Mouse (Mus musculus) heart, adult 2 months (tissue): ENCODE data around the gene Bach2. TPM values are rescaled to one million over a fixed set of nuclear protein-coding genes. Genes with fewer than 3 reads are reported as not detected.

Experiments used
- DNase-seq, 2 experiments: peaks; one replicate each; pipeline ENCODE4 v3.0.0; 2021
- H3K27ac ChIP-seq: fragments of 200-600 bp; 2 replicates; pipeline ENCODE4 v1.8.1; 2022
- H3K27me3 ChIP-seq: fragments of 200-500 bp; 2 replicates; pipeline ENCODE4 v1.6.1; 2012; ENCODE audit warnings: mild to moderate bottlenecking, low read length, inconsistent platforms, mixed read lengths; ENCODE audit not compliant: control insufficient read depth, insufficient read depth
- H3K36me3 ChIP-seq: fragments of 200-500 bp; 2 replicates; pipeline ENCODE4 v1.6.1; 2012; ENCODE audit warnings: low read length, inconsistent platforms; ENCODE audit not compliant: control insufficient read depth, insufficient read depth
- H3K4me1 ChIP-seq: fragments of 200-500 bp; 2 replicates; pipeline ENCODE4 v1.6.1; 2011; ENCODE audit warnings: low read length; ENCODE audit not compliant: control insufficient read depth, insufficient read depth
- H3K4me3 ChIP-seq: fragments of 200-600 bp; 2 replicates; pipeline ENCODE4 v1.8.1; 2022
- H3K79me2 ChIP-seq: fragments of 200-500 bp; replicated peaks from 2 replicates; pipeline ENCODE4 v1.6.1; 2012; ENCODE audit warnings: mild to moderate bottlenecking, inconsistent platforms, low read length, moderate library complexity, mixed read lengths; ENCODE audit not compliant: control insufficient read depth, insufficient read depth
- H3K9ac ChIP-seq: fragments of 200-500 bp; 2 replicates; pipeline ENCODE4 v1.6.1; 2012; ENCODE audit warnings: low read depth, mild to moderate bottlenecking, control low read depth, inconsistent platforms, low read length, mixed read lengths
- CTCF ChIP-seq: fragments of 200-600 bp; IDR thresholded peaks from 2 replicates; pipeline ENCODE4 v1.8.1; 2022; ENCODE audit warnings: antibody characterized with exemption, mild to moderate bottlenecking, moderate library complexity
- EP300 ChIP-seq: fragments of 200-500 bp; IDR thresholded peaks from 2 replicates; pipeline ENCODE4 v1.6.1; 2011; ENCODE audit warnings: low read depth, low read length, control low read depth; ENCODE audit not compliant: insufficient read depth
- POLR2A ChIP-seq: fragments of 200-500 bp; IDR thresholded peaks from 2 replicates; pipeline ENCODE4 v1.6.1; 2011; ENCODE audit warnings: mild to moderate bottlenecking, low read depth, low read length, control low read depth; ENCODE audit not compliant: insufficient read depth
- WGBS: fragments of 180-500 bp; shearing (Covaris S2); methylation state at CpG from one replicate; pipeline ENCODE4 v1.1.7; 2018; 5-methylcytosine and 5-hydroxymethylcytosine counted together
- intact Hi-C: fragments of 180-260 bp; cut with DNase I; formaldehyde crosslinking; loops from one replicate; pipeline ENCODE4 v1.15.1; 2025
- polyA plus RNA-seq: library from polyadenylated mRNA; depleted of rRNA; stranded (reverse); fragments of >200 nt; gene quantifications from 2 replicates; pipeline ENCODE4 v1.2.3, GENCODE M21; 2012
- total RNA-seq, 2 experiments: library from RNA; stranded (reverse); gene quantifications; 2 replicates each; pipeline ENCODE4 v1.2.3; 2021

Bach2 gene
- total and polyA plus RNA-seq, 3 experiments = 2.4 to 4.2 (median 3.9) TPM

DNA sequence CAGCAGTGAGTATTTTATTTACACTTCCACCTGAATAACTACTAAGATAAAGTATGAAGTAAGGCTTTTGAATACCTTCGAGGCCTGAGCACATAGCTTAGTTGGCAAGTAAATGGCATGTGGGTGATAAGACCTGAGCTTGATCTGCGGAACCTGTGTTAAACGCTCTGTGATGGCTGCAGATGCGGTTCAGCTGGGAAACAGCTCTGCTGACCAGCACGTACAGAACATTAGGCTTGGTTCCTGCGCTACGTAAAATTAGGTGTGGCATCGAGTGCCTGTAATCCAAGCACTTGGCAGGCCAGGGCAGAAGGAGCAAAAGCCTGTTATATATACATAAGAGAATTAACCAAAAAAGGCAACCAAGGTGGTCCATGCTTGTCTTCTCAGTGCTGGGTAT lies 252.6 kb downstream of the Bach2 start:
- TF ChIP-seq CTCF (no peak), POLR2A (no peak), EP300 (no peak)
- no peaks in the 10 kb centered on the region for H3K36me3 ChIP-seq
- DNase-seq = no peak
- no peaks in the 10 kb centered on the region for H3K79me2 ChIP-seq
- H3K4me3 ChIP-seq = no peak overlapping the region
- no peaks in the 10 kb centered on the region; the same call in 1 of the 2 replicates for H3K4me1 ChIP-seq
- H3K27me3 ChIP-seq = no peaks in the 10 kb centered on the region
- intact Hi-C loops = no loop called here
- 77% methylated on average over 8 of the region's 8 CpGs for WGBS
- no peak overlapping the region for H3K27ac ChIP-seq
- no peak overlapping the region for H3K9ac ChIP-seq

DNA sequence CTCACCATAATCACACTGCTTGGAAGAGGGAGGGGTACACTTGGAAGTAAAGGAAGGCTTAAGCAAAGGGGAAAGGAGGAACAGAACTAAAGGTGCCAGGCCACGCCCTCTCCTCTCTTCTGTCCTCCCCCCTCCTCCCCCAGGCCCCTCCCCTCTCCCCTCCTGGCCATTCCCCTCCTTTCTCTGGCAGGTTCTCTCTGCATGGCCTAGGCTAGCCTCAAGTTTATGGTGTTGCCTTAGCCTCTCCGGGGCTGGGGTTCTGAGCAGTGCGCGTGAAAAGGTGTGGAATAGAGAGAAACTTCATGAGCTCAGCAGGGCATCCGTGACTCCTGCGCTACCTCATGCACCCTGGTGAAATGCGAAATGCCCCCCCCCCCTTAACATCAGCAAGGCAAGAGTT lies 254.2 kb downstream of the Bach2 start:
- DNase-seq = no peak
- intact Hi-C loops = no loop called here
- TF ChIP-seq EP300 (no peak), POLR2A (no peak), CTCF (no peak)
- H3K9ac ChIP-seq = no peak overlapping the region
- H3K4me3 ChIP-seq = no peak overlapping the region
- WGBS = 92% methylated on average over 7 of the region's 7 CpGs
- no peaks in the 10 kb centered on the region for H3K79me2 ChIP-seq
- H3K27me3 ChIP-seq = no peaks in the 10 kb centered on the region
- no peaks in the 10 kb centered on the region for H3K36me3 ChIP-seq
- no peak overlapping the region for H3K27ac ChIP-seq
- H3K4me1 ChIP-seq = no peaks in the 10 kb centered on the region

DNA sequence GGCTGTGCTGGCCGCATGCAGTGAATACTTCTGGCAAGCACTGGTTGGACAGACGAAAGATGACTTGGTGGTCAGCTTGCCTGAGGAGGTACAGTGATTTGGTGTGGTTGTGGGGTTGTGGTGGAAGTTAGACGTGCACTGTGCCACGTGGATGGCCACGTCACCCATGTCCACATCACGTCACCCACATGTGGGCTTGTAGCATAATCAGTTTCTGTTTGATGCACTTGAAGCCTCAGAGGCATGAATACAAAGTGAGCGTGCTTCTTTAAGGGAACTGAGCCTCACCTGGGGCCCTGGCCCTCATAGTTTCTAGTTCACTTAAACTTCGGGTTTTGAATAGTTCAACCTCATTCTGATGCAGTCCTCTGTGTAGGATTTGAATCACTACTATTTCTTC lies 263.2 kb downstream of the Bach2 start:
- no peak for DNase-seq
- intact Hi-C loops = loop anchor here (5.0 kb wide), 1 partner anchor 36 kb away; no protein-coding TSS in a partner anchor
- Histone ChIP-seq H3K79me2 (no peaks in the 10 kb centered on the region), H3K36me3 (no peaks in the 10 kb centered on the region), H3K27me3 (no peaks in the 10 kb centered on the region), H3K4me3 (no peak overlapping the region), H3K4me1 (peaks cover 8% of the 10 kb centered on the region), H3K27ac (no peak overlapping the region), H3K9ac (no peak overlapping the region)
- 94% methylated on average over 8 of the region's 8 CpGs for WGBS
- TF ChIP-seq POLR2A = no peak
- TF ChIP-seq EP300 = no peak
- TF ChIP-seq CTCF = no peak

DNA sequence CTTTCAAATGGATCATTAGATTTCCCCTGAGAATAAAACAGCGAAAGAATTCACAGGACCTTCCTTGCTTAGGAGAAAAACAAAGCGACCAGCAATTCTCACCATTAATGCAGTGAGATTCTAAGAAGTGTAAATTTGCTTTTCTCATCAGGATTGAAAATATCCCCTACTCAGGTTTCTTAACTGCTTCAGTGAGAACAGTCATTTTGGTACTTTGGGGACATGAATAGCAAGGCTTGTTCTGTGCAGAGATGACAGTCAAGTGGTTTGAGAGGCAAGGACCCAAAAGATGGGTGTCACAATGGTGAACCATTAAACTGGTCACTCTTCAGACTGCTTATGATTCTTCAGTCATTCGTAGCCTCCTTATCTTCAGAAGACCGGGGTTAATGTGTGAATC lies 263.6 kb downstream of the Bach2 start:
- intact Hi-C loops = loop anchor here (5.0 kb wide), 1 partner anchor 35 kb away; no protein-coding TSS in a partner anchor
- Histone ChIP-seq H3K27me3 (no peaks in the 10 kb centered on the region), H3K36me3 (no peaks in the 10 kb centered on the region), H3K27ac (no peak overlapping the region), H3K9ac (no peak overlapping the region), H3K4me1 (peaks cover 10% of the 10 kb centered on the region), H3K4me3 (no peak overlapping the region), H3K79me2 (no peaks in the 10 kb centered on the region)
- 93% methylated on average over 4 of the region's 4 CpGs for WGBS
- TF ChIP-seq EP300 (no peak), POLR2A (no peak), CTCF (no peak)
- no peak for DNase-seq

DNA sequence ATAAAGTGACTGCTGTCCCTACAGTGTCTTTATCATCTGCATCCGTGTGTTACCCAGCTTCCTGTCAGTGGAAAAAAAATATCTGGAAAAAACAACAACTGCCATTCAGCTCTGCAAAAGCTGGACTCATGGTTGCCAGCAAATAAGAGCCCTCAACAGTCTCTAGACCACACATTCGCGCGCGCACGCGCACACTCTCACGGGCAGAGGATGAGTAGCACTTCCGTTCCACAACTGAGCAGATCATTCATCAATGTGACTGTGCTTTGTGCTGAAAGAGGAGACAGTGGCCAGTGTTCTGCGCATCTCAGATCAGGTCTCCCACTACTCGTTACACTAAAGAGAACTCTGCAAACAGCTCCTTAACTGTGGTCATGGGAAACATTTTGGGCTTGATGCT lies 265.6 kb downstream of the Bach2 start:
- Histone ChIP-seq H3K27ac (no peak overlapping the region), H3K36me3 (no peaks in the 10 kb centered on the region), H3K9ac (no peak overlapping the region), H3K79me2 (no peaks in the 10 kb centered on the region), H3K27me3 (no peaks in the 10 kb centered on the region), H3K4me1 (peaks cover 21% of the 10 kb centered on the region), H3K4me3 (no peak overlapping the region)
- TF ChIP-seq EP300 (no peak), CTCF (no peak), POLR2A (no peak)
- no peak for DNase-seq
- intact Hi-C loops = loop anchor here (5.0 kb wide), 1 partner anchor 33 kb away; no protein-coding TSS in a partner anchor
- 60% methylated on average over 11 of the region's 11 CpGs for WGBS

DNA sequence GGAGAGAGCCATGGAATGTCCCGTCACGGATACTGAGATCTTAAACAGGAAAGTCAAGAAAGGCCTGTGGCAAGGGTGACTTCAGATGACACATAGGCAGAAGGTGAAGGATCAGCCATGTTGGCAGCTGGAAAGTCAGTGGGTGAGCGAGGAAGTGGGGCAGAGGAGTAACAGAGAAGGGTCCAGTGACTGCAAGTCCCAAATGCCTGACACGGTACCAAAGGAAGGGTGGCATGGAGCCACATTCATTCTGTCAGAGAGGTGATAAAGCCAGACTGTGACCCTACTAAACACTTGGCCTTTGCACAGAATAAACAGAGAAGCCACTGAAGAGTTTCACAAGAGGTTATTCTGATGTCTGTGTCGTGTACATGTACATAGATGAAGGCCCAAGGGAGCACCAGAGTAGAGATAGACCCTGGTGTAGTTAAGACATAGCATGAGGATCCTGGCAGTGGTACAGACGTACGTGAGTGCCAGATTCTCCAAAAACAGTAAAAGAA lies 267.8 kb downstream of the Bach2 start:
- Histone ChIP-seq H3K4me3 (no peak overlapping the region), H3K27ac (peak overlapping the region; percentile 51), H3K27me3 (no peaks in the 10 kb centered on the region), H3K4me1 (peaks cover 24% of the 10 kb centered on the region), H3K9ac (no peak overlapping the region), H3K79me2 (no peaks in the 10 kb centered on the region), H3K36me3 (peaks cover 2% of the 10 kb centered on the region)
- DNase-seq = no peak
- intact Hi-C loops = loop anchor here (2.0 to 5.0 kb wide), 3 partner anchors 120 to 204 kb away; no protein-coding TSS in a partner anchor
- WGBS = 48% methylated on average over 7 of the region's 7 CpGs
- TF ChIP-seq POLR2A (no peak), CTCF (no peak), EP300 (no peak)
